ENCODE assay signal across 27 mouse cellular contexts in the genomic region with DNA sequence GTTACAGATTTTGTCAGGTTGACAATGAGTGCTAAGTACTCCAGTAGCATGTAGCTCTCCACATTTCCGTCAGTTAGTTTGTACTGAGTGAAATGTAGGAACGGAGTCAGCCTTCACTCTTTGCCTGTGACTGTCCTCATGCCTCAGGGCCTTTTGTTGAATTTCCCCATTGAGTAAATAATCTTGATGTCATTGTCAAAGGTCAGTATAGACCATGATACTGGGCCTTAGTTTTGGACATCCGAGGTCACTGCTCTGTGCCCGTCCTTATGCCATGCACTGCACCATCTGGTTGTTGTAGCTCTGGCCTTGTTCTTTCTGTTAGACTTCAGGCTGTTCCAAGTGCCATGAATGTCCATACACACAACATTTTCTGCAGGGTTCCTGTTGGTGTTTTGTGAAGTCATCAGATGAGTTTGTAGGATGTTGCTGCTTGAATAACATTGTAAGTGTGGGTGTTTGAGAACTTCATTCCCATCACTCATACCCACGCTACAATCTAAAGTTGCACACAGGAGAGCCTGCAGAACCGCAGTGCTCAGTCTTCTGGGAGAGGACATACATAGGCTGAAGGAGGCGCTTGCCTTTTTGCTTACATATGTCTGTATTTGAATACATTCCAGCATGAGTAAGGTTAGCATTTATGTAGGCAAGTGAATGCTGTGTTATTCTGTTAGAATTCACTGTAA. TPM values are rescaled to one million over a fixed set of nuclear protein-coding genes. Genes with fewer than 3 reads are reported as not detected.
"Had no signal": no experiment of that assay in that cellular context is flagged by ENCODE, and none has a peak within 500 bp of the region (broad histone marks: within the 10 kb centered on the region; RNA-seq: fewer than 3 reads in every experiment).

No protein-coding gene starts in this region.

- DNase-seq: kidney, adult 2 months; kidney, postnatal 36 days; liver, embryonic 13.5 days; lung, adult 18-20 months; lung, postnatal 10 days; lung, postnatal 36 days; midbrain, embryonic 14.5 days; spleen, adult 18-20 months; thymus, adult 2 months; thymus, postnatal 14 days; thymus, postnatal 4 days had no signal

- H3K4me1 ChIP-seq: limb, embryonic 10.5 days had no signal

- H3K27me3 ChIP-seq: limb, embryonic 13.5 days; liver, embryonic 13.5 days; lung, embryonic 15.5 days; megakaryocyte, embryonic 14.5 days; neural tube, embryonic 12.5 days; neural tube, embryonic 15.5 days; stomach, embryonic 15.5 days had no signal

- H3K4me3 ChIP-seq: limb, embryonic 10.5 days; limb, embryonic 13.5 days; liver, embryonic 13.5 days; lung, embryonic 15.5 days; midbrain, embryonic 10.5 days; neural tube, embryonic 12.5 days; neural tube, embryonic 15.5 days; stomach, embryonic 15.5 days had no signal

- H3K4me2 ChIP-seq: limb, embryonic 13.5 days; liver, embryonic 13.5 days; lung, embryonic 15.5 days; neural tube, embryonic 12.5 days; neural tube, embryonic 15.5 days; stomach, embryonic 15.5 days had no signal

- H3K9ac ChIP-seq: limb, embryonic 13.5 days; liver, embryonic 13.5 days; lung, embryonic 15.5 days; neural tube, embryonic 12.5 days; neural tube, embryonic 15.5 days; stomach, embryonic 15.5 days had no signal

- H3K27ac ChIP-seq: kidney, postnatal 0 days; limb, embryonic 10.5 days; limb, embryonic 13.5 days; liver, embryonic 13.5 days; lung, embryonic 15.5 days; midbrain, embryonic 10.5 days; neural tube, embryonic 12.5 days; neural tube, embryonic 15.5 days; stomach, embryonic 15.5 days had no signal

- H3K9me3 ChIP-seq: limb, embryonic 10.5 days; limb, embryonic 13.5 days; liver, embryonic 13.5 days; lung, embryonic 15.5 days; megakaryocyte, embryonic 14.5 days; midbrain, embryonic 10.5 days; neural tube, embryonic 12.5 days; neural tube, embryonic 15.5 days; stomach, embryonic 15.5 days had no signal

- ATAC-seq: intestine, postnatal 0 days had no signal

RNA-seq across cellular contexts. Expression of gene Gm49325, which starts 30.4 kb away (rescaled TPM):
- polyA plus RNA-seq: kidney, adult 2 months; testis, adult 2 months; thymus, adult 2 months had no signal

RNA-seq across cellular contexts. Expression of gene Gm19402, which starts 54.2 kb away (rescaled TPM):
- total RNA-seq: layer of hippocampus, postnatal 14 days; left cerebral cortex, adult 18-20 months; left cerebral cortex, postnatal 25 days had no signal
- polyA plus RNA-seq: intestine, embryonic 14.5 days; intestine, postnatal 0 days; kidney, adult 2 months; kidney, embryonic 14.5 days; kidney, postnatal 0 days; limb, embryonic 10.5 days; limb, embryonic 13.5 days; liver, embryonic 13.5 days; lung, embryonic 15.5 days; midbrain, embryonic 10.5 days; midbrain, embryonic 14.5 days; neural tube, embryonic 12.5 days; neural tube, embryonic 15.5 days; stomach, embryonic 15.5 days; testis, adult 2 months; thymus, adult 2 months had no signal
